Mouse (Mus musculus) left cerebral cortex, adult 11 months (tissue): ENCODE results near the gene Tsc2.
"Not testable (repeated sequence)": the region's sequence is repeated elsewhere in the genome, so short reads cannot be mapped to it uniquely, and the experiment has no call there.

Experiments used
- DNase-seq: peaks from one replicate; pipeline ENCODE4 v3.0.0; 2022; ENCODE audit warnings: low spot score

The Tsc2 gene

GRCm38 (mm10) chr17:24632167-24632812 lies at the start of gene Tsc2, which contains the start of gene Nthl1:
Gene Tsc2 (minus strand): TSS chr17:24632630.
Gene Nthl1 (plus strand): TSS chr17:24632680.
- DNase-seq = peak; percentile 72

GRCm38 (mm10) chr17:24677500-24678080 lies 45.2 kb upstream of the Tsc2 start:
- DNase-seq = no peak

GRCm38 (mm10) chr17:24676877-24677276 lies 44.4 kb upstream of the Tsc2 start:
- no peak for DNase-seq

GRCm38 (mm10) chr17:24676187-24676586 lies 43.8 kb upstream of the Tsc2 start:
- no peak for DNase-seq

GRCm38 (mm10) chr17:24674277-24674676 lies 41.8 kb upstream of the Tsc2 start:
- no peak for DNase-seq

- DNase-seq = no peak
Measured at GRCm38 (mm10) chr17:24672141-24672540, 39.7 kb upstream of the Tsc2 start.

- no peak for DNase-seq
Measured at GRCm38 (mm10) chr17:24671346-24671745, 38.9 kb upstream of the Tsc2 start.

GRCm38 (mm10) chr17:24670246-24670844 lies 37.9 kb upstream of the Tsc2 start:
- DNase-seq = no peak

- DNase-seq = peak; percentile 88
Measured at GRCm38 (mm10) chr17:24669545-24670245, 37.3 kb upstream of the Tsc2 start, which contains the start of gene Zfp598. Gene Zfp598 (plus strand): TSS chr17:24669687.

GRCm38 (mm10) chr17:24669214-24669544 lies 36.7 kb upstream of the Tsc2 start:
- DNase-seq = not testable (repeated sequence)

GRCm38 (mm10) chr17:24667416-24667815 lies 35.0 kb upstream of the Tsc2 start:
- DNase-seq = no peak

- not testable (repeated sequence) for DNase-seq
Measured at GRCm38 (mm10) chr17:24667011-24667410, 34.6 kb upstream of the Tsc2 start.

- DNase-seq = no peak
Measured at GRCm38 (mm10) chr17:24658017-24658758, 25.8 kb upstream of the Tsc2 start, which contains the start of gene Npw. Gene Npw (minus strand): TSS chr17:24658457.

- no peak for DNase-seq
Measured at GRCm38 (mm10) chr17:24654969-24655368, 22.5 kb upstream of the Tsc2 start.

GRCm38 (mm10) chr17:24653967-24654710 lies 21.7 kb upstream of the Tsc2 start:
- DNase-seq = no peak

GRCm38 (mm10) chr17:24651835-24652234 lies 19.4 kb upstream of the Tsc2 start:
- no peak for DNase-seq

GRCm38 (mm10) chr17:24650766-24651165 lies 18.3 kb upstream of the Tsc2 start:
- no peak for DNase-seq

GRCm38 (mm10) chr17:24650070-24650616 lies 17.7 kb upstream of the Tsc2 start, which contains the start of gene Slc9a3r2:
Gene Slc9a3r2 (minus strand): TSS chr17:24650327.
- no peak for DNase-seq

GRCm38 (mm10) chr17:24649581-24650069 lies 17.2 kb upstream of the Tsc2 start:
- no peak for DNase-seq

- no peak for DNase-seq
Measured at GRCm38 (mm10) chr17:24648731-24649377, 16.4 kb upstream of the Tsc2 start.
